Mouse (Mus musculus) layer of hippocampus, postnatal 25 days (tissue): ENCODE measurements around the gene Ccl28. TPM values are rescaled to one million over a fixed set of nuclear protein-coding genes. Genes with fewer than 3 reads are reported as not detected.
"Not testable (repeated sequence)": the region's sequence is repeated elsewhere in the genome, so short reads cannot be mapped to it uniquely, and the experiment has no call there.

Experiments
- DNase-seq, 2 experiments: peaks; one replicate each; pipeline ENCODE4 v3.0.0; 2022; ENCODE audit warnings: mixed read lengths in 2 of 2, low spot score in 1 of 2; ENCODE audit errors: extremely low spot score in 1 of 2
- total RNA-seq, 2 experiments: library from RNA; stranded (reverse); gene quantifications; 2 replicates each; pipeline ENCODE4 v1.2.3; 2021

Ccl28 gene
- total RNA-seq, 2 experiments from 2014 or later = 1.4 to 1.8 TPM

DNA sequence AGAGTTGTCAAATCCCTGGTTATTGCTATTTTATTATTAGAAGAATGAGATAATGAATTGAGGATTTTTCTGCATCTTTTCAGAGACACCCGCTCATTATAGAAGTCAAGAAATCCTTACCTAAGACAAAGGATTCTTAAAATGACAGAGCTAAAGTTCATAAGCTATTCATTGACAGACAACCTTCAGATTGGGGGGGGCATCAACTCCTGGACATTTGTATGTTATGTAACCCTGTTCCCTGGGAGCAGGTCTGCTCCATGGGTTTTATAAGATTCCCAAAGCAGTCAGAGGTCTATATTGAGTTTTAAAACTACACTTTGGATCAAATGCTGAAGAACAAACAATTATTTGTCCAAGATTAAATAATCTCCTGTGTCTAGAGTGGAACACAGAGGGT lies 22.9 kb downstream of the Ccl28 start:
- no peak for DNase-seq

DNA sequence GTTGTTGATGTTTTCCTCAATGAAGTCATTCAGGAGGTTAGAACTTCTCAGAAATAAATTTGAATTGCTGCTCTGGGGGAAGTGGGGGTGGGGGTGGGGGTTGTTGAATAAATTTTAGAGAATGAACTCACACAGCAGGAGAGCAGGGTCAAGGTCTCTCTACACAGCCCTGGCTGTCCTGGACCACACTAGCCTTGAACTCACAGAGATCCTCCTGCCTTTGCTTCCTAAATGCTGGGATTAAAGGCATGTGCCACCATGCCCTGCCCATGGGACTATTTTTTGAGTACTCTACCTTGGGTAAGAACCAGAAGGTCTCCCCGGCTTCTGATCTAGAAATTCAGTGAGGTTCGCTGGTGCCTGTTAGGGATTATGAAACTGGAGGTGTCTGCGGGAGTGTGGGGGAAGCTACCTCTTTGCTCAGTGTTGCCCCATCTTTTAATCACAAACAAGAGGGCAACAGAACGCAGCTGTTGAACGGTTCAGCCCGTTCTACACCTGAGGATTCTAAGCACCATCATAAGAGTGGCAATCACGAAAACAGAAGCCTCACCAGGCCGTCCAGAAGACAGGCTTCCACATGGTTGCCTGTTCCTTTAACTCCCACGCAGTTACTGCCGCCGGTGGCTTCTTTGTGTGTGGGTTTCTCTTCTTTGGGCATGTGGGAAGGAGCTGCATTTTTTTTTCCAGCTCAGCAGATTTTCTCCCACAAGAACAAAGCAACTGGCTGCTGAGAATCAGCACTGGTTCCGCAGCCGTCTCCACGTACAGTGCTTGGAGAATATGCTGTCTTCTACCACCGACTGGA lies 25.5 kb downstream of the Ccl28 start:
- no peak for DNase-seq

DNA sequence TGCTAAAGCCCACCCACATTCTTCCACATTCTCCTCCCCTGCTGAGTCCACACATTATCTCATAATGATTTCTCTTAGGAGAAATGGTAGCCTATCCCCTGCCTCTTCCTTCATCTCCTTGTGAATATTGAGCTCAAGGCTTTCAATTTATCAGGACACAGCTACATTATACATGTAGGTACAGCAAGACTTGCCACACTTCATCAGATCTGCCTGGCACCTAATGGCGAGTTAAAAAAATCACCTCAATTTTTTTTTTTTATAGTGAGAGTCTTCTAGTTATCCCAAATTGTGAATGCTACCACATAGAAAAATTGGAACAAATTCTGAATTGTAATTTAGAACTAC lies 26.1 kb downstream of the Ccl28 start:
- DNase-seq = no peak

DNA sequence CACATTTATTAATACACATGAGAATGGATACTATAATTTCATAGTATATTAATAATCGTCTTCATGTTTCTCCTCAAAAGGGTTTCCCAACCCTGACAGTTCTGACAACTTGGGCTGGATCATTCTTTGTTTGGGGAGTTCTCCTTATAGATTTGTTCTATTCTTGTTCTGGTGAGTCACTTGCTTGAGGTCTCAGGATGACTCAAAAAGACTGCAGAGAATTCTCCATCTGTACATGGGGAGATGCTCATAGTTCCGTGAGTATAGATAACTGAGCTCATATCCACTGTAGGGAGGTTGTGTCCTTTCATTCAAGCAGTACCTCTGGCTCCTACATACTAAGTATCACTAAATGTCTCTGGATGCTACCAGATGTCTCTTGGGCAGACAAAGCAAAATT lies 31.1 kb downstream of the Ccl28 start:
- DNase-seq = no peak

DNA sequence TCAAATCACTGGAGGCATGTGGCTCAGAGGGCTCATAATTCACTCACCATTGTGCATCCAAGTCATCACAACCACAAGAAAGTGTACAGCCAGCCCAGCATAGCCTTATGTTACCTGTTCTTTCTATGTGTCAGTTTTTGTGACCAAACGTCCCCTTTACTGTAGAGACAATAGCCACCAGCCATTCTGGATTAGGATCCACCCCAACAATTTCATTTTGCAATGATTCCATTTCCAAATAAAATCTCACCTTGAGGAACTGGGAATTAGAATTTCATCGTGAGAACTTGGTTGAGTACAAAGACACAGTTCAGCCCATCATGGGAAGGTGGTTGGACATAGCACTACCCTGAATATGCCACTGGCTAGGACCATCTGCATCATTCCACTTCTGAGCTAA lies 32.6 kb downstream of the Ccl28 start:
- no peak for DNase-seq

DNA sequence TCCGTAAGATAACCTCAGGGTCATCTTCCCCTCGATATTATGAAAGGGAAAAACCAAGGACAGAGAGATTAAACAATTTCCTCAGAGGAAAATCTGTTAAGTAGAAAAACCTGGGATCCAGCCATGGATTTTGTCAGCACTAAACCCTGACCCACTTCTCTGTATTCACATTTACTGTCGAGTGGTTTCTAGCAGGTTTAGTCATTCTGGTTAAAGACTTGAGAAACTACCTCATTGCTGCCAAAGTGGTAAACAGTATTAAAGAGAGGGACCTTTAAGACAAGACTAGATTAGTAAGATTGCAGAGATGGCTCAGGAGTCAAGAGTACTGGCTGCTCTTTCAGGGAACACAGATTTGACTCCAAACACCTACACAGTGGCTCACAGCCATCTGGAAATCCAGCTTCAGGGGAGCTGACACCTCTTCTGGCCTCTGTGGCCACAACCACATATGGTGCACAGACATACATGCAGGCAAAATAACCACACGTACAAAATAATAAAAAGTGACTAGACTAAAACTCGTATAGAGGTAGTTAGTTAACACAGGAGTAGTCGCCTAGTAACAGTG lies 33.3 kb downstream of the Ccl28 start:
- no peak for DNase-seq

DNA sequence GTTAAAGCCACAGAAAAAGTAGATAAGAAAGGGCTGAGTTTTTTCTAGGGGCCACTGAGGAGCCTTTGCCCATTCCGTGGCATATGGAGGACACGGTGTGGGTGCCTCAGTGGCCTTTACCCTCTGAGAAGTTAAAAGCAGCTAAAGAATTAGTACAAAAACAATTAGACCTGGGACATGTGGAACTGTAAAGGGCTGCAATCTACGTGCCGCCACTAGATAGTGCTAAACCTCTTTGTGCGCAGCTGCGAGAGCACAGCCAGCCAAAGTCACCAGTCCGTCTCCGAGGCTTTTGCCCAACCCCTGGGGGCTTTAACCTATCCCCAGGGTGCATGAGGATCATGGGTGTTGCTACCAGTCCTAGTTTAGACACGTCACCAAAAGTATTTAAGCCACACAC lies 37.8 kb downstream of the Ccl28 start:
- peak in 1 of 2 experiments; percentile 33 for DNase-seq

DNA sequence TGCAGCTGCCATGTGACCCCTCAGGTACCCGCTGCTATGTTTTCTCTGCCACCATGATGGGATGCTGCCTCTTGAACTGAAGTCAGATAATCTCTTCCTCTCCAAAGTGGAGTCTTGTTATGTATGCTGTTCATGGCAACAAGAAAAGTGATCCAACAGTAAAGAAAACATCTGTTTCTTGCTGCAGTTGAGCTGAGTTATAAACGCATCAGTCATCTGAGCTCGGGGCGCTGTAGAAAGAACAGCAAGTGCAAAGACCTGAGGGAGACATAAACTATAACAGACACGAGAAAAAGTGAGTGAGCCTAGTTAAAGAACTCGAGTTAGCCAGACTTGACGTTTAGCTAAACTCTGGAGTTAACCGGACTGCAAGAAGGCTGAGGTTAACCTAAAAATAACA lies 55.2 kb downstream of the Ccl28 start:
- no peak for DNase-seq

DNA sequence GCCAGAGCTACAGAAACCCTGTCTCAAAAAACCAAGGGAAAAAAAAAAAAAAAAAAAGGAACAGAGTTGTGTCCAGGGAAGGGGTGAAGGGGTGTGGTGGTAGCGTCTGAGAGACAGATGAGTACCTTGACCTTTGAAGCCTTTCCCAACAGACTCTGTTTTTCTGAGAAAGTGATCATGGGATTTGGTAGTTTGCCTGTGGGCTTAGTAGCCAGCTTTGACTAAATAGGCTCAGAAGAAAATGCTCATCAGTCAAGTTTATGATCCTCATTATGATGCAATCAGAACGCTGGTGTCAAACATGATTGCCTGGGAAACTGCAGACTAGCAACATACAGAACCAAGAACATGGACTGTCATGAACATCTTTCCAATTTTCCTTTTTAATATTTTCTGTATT lies 56.1 kb downstream of the Ccl28 start:
- DNase-seq = no peak

DNA sequence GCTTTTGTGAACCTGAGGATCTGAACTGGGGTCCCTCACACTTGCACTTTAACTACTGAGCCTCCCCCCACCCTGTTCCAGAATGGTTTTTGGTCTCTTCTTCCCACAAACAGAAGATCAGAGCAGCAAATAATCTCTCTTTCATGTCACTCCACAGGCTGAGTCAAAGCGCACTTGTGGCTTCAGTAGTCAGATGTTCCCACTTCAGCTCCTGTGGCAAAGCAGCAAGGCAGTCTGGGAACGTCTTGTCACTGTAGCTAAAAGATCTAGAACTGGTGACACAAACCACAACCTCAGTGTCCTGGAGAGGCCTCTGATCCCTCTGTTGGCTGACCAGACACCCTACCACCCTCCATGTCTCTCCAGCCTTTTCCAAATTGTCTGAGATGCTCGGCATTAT lies 57.5 kb downstream of the Ccl28 start:
- DNase-seq = no peak

DNA sequence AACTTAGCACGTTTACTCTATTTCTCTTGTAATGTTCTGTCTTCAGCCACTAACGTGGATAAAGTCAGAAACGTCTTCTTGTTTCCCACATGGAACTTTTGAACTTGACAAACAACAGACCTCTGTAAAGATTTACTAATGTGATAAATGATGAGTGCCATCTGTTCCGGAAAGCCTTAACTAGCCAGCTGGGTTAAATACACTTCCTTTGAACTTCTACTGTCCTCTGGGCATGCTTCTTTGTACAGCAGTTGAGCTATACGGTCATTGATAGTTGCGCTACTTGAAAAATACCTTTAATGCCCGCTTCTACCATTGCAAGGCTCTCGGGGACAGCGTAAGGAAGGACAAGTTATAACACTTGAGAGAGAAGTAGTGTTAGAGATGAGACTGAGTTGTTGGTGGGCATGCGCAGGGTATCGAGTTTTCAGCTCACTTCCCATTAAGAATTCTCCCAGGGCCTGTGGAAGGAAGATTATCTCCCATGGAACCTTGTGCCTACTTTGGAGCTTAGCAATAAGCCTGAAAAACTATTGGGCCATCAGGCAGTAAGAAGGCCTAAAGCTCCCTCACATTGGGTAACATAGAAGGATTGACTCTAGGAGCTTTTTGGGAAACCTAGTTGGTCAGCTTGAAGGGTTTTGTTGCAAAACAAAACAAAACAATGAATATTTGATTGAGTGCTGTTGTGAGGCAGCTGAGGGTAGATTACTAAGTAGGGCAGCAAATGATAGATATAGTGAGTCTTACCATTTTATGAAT lies 61.0 kb downstream of the Ccl28 start:
- no peak for DNase-seq

DNA sequence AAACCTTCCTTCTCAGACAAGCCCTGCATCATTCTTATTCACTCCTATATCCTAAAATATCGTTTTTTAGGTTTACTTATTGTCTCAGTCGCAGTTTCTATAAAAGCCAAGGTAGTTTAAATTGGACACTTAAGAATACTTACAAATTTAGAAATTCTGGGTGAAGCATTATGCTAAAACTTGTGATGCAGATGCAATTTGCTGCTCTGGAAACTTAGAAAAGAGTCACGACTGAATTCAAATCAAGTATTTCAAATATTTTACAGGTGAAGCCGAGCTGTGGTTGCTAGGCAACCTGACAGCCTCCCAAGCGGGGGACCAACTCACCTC lies 66.1 kb downstream of the Ccl28 start:
- DNase-seq = no peak

DNA sequence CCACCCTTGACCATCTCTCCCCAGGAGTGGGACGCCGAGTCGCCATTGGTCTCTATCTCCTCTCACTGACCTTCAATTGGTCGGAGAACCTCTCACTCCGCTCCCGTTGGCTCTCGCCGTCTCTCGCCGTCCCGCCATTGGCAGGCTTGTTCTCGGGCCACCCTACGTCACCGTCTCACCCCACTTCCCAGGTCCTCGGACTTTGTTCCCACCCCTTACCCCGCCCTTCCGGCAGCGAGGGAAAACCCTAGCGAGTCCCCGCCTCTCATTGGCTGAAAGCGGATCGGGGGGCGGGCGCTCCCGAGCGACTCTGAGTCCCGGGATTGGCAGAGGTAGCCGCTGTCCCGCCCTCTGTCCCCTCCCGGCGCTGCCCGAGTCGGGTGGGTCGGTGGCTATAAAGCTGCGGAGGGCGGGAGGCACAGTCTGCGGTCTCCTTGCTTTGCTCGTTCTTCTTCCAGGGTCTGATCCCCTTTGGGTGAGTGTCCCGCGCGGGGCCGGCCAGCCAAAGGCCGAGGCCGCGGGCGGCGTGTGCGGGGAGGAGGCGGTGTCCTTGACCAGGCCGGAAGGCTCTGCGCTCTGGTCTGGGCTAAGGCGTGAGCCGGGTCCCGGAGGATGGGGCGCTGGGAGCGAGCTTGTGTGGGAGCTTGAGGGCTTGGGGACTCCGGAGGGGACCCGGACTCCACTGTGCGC lies 66.6 kb downstream of the Ccl28 start, which contains the start of gene Hmgcs1:
Gene Hmgcs1, plus strand, starts transcription at position 341 of the 690 bp plus-strand sequence.
- peak; percentile 93 to 94 for DNase-seq

DNA sequence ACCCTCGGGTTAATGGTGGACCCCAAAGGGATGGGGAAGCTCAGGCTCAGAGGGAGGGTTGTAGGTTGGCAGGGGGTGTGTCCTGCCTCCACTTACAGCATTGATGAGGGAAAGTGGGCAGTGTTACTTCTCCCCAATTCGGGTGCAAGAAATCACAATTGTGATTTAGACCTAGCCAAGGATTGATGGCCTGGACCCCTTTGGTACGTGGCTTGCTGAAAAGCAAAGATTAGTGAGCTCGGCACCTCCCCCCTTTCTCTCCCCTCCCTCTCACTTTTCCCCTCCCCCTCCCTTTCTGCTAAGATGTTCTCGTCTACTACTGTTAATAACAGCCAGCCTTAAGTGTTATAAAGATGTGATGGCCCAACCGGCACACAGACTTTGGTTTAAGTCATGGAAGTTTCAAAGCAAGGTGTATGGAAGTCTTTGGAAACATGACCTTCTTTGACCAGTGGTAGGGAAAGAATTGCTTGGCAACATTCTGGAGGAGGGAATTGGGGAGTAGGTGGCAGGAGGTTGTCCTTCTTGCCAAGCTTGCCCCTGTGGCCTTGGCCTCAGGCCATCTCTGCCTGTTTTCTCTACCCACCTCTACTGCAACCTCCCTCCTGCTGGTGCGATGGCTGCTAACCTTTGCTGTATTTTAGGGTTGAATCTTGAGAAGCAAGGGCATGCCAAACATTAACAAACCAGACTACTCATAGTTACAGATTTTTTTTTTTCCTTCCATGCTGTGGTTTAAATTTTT lies 67.4 kb downstream of the Ccl28 start:
- no peak for DNase-seq

DNA sequence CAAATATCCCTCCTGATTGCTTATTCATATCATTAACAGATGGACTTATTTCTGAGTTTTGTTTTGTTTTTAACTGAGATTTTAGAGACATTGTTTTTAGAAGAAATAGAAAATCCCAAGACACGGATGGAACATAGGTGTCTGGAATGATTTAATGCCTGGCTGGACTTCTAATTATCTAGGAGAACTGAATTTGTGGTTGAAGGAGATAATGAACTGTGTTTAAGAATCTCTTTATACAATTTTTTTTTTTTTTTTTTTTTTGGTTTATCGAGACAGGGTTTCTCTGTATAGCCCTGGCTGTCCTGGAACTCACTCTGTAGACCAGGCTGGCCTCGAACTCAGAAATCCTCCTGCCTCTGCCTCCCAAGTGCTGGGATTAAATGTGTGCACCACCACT lies 68.3 kb downstream of the Ccl28 start:
- not testable (repeated sequence) for DNase-seq

DNA sequence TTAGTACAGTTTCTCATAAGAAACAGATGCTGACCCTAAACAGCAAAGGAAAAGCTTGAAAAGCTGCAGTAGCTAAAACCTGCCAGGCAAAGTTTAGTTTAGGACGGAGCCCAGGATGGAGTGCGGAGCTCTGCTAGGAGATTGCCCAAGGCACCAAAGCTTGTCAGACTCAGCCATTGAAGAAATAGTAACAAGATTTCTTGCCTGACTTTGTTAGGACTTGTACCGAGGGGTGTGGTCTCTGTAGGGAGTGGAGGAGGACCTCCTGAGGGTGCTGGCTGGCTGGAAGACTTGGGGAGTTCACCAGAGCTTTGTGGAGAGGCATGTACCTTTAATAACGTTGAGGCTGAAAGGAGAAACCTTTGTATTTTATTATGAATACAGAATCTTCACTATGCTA lies 72.1 kb downstream of the Ccl28 start:
- DNase-seq = no peak

DNA sequence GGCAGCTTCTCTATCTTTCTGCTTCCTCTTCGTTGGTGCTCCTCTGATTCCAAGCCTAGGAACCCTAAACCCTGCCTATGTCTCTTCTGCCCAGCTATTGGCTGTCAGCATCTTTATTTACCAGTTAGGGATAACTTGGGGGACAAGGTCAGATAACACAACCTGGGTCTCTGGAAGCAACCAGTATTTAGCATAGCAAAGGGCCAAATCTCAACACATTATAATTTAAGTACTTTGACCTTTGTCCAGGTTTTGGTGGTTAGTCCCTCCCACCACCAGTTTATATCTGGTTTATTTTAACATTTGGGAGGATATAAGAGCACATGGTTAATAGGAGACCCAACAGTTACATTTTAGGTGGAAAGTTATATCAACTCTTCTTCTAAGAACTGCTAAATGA lies 72.9 kb downstream of the Ccl28 start:
- no peak for DNase-seq

DNA sequence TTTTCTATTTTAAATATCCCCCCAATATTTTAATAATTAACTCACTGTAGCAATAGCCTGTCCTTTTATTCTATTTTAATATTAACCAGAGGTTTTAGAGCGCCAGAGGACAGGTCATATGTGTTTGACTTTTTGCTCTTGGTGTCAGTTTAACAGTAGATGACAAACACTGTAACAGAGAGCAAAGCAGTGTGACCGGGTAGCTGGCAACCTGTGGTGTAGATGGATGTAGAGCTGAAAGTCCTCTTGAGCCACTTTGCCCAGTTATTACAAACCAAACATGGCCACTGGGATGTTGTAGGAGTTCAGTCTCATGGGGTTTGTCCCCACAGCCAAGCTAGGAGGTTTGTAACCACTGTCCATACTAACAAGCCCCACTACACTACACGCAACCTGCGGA lies 74.8 kb downstream of the Ccl28 start:
- DNase-seq = no peak
